Mouse (Mus musculus) intestine, postnatal 0 days (tissue): Measurements from ENCODE around the gene St5. TPM values are rescaled to one million over a fixed set of nuclear protein-coding genes. Genes with fewer than 3 reads are reported as not detected.
A peak's percentile ranks its signal among the peaks of the same experiment; 100 is the strongest.

Source experiments
- ATAC-seq: fragments of 200-750 bp; cut with Nextera tagmentation; 2 replicates; pipeline ENCODE4 v1.8.0; 2017; ENCODE audit warnings: mild to moderate bottlenecking, moderate TSS enrichment, moderate library complexity
- H3K27ac ChIP-seq: fragments of 300-500 bp; sonication (generic); 2 replicates; pipeline ENCODE4 v1.5.1; 2014; ENCODE audit warnings: mild to moderate bottlenecking, low read depth, low read length, moderate library complexity
- H3K27me3 ChIP-seq: fragments of 300-500 bp; sonication (generic); replicated peaks from 2 replicates; pipeline ENCODE4 v1.6.1; 2014; ENCODE audit warnings: low read length, mixed read lengths; ENCODE audit not compliant: control insufficient read depth, insufficient read depth
- H3K36me3 ChIP-seq: fragments of 300-500 bp; sonication (generic); 2 replicates; pipeline ENCODE4 v1.6.1; 2014; ENCODE audit warnings: mild to moderate bottlenecking, moderate library complexity; ENCODE audit not compliant: control insufficient read depth, insufficient read depth
- H3K4me1 ChIP-seq: fragments of 300-500 bp; sonication (generic); replicated peaks from 2 replicates; pipeline ENCODE4 v1.6.1; 2014; ENCODE audit warnings: antibody characterized with exemption, low read length, mixed read lengths; ENCODE audit not compliant: control insufficient read depth, insufficient read depth
- H3K4me2 ChIP-seq: fragments of 300-500 bp; sonication (generic); replicated peaks from 2 replicates; pipeline ENCODE4 v1.6.1; 2014; ENCODE audit warnings: low read depth, mild to moderate bottlenecking, moderate library complexity
- H3K4me3 ChIP-seq: fragments of 300-500 bp; sonication (generic); 2 replicates; pipeline ENCODE4 v1.5.1; 2014; ENCODE audit warnings: low read depth, low read length
- H3K9ac ChIP-seq: fragments of 300-500 bp; sonication (generic); 2 replicates; pipeline ENCODE4 v1.6.1; 2014; ENCODE audit warnings: mild to moderate bottlenecking, low read depth, low read length
- H3K9me3 ChIP-seq: fragments of 300-500 bp; sonication (generic); 2 replicates; pipeline ENCODE4 v1.6.1; 2016; ENCODE audit warnings: mixed run types; ENCODE audit not compliant: control insufficient read depth
- CTCF ChIP-seq: sonication (generic); IDR thresholded peaks from 2 replicates; pipeline ENCODE4 v1.5.1; 2016; ENCODE audit warnings: low read depth, mild to moderate bottlenecking, control low read depth, antibody characterized with exemption, moderate library complexity
- WGBS: fragments of 180-500 bp; shearing (Covaris S2); extraction: QIAGEN DNeasy Blood & Tissue Kit; methylation state at CpG from one replicate; pipeline ENCODE4 v1.1.7; 2014; 5-methylcytosine and 5-hydroxymethylcytosine counted together
- polyA plus RNA-seq: library from polyadenylated mRNA; unstranded; fragments of >200 nt; fragmentation: Nextera tagmentation; extraction: Ambion mirVana; gene quantifications from 2 replicates; pipeline ENCODE4 v1.2.1, GENCODE M21; 2015

The St5 gene
- polyA plus RNA-seq, 1 experiment from 2014 or later: 46.7 TPM

- H3K36me3 ChIP-seq: no peaks in the 10 kb centered on the region
- TF ChIP-seq CTCF: no peak
- H3K27ac ChIP-seq: no peak overlapping the region
- no peaks in the 10 kb centered on the region for H3K9me3 ChIP-seq
- H3K4me3 ChIP-seq: no peak overlapping the region
- H3K4me2 ChIP-seq: no peak overlapping the region
- 67% methylated on average over 3 of the region's 3 CpGs for WGBS
- no peak overlapping the region for H3K9ac ChIP-seq
- ATAC-seq: no peak
- H3K4me1 ChIP-seq: peaks cover 14% of the 10 kb centered on the region
- no peaks in the 10 kb centered on the region for H3K27me3 ChIP-seq
Observed at GRCm38 (mm10) chr7:109617838-109618237, 85.6 kb downstream of the St5 start.

GRCm38 (mm10) chr7:109616034-109616979 is 87.1 kb downstream of the St5 start:
- peak overlapping the region; percentile 70 for H3K27ac ChIP-seq
- no peaks in the 10 kb centered on the region for H3K36me3 ChIP-seq
- H3K27me3 ChIP-seq: no peaks in the 10 kb centered on the region
- peak overlapping the region; percentile 46 for H3K4me3 ChIP-seq
- H3K9me3 ChIP-seq: no peaks in the 10 kb centered on the region
- H3K9ac ChIP-seq: peak overlapping the region; percentile 51
- no peak for TF ChIP-seq CTCF
- H3K4me2 ChIP-seq: peak overlapping the region; percentile 76
- peaks cover 14% of the 10 kb centered on the region for H3K4me1 ChIP-seq
- 4% methylated on average over 25 of the region's 25 CpGs for WGBS
- ATAC-seq: peak; percentile 90

- H3K4me1 ChIP-seq: peaks cover 14% of the 10 kb centered on the region
- ATAC-seq: no peak
- H3K4me2 ChIP-seq: peak overlapping the region; percentile 76
- peak overlapping the region; percentile 70 for H3K27ac ChIP-seq
- H3K9me3 ChIP-seq: no peaks in the 10 kb centered on the region
- no peaks in the 10 kb centered on the region for H3K36me3 ChIP-seq
- peak overlapping the region; percentile 46 for H3K4me3 ChIP-seq
- H3K27me3 ChIP-seq: no peaks in the 10 kb centered on the region
- H3K9ac ChIP-seq: peak overlapping the region; percentile 51
- WGBS: 30% methylated on average over 4 of the region's 4 CpGs
- TF ChIP-seq CTCF: no peak
Observed at GRCm38 (mm10) chr7:109615601-109616000, 87.8 kb downstream of the St5 start.

- WGBS: 16% methylated on average over 4 of the region's 4 CpGs
- Histone ChIP-seq H3K36me3 (no peaks in the 10 kb centered on the region), H3K4me2 (peak overlapping the region; percentile 76), H3K4me1 (peaks cover 14% of the 10 kb centered on the region), H3K9me3 (no peaks in the 10 kb centered on the region), H3K4me3 (peak overlapping the region; percentile 46), H3K27ac (peak overlapping the region; percentile 70), H3K9ac (peak overlapping the region; percentile 12; the same call in 1 of the 2 replicates), H3K27me3 (no peaks in the 10 kb centered on the region)
- no peak for ATAC-seq
- TF ChIP-seq CTCF: no peak
Observed at GRCm38 (mm10) chr7:109614939-109615338, 88.5 kb downstream of the St5 start.

- Histone ChIP-seq H3K36me3 (no peaks in the 10 kb centered on the region), H3K9me3 (no peaks in the 10 kb centered on the region), H3K4me1 (peaks cover 14% of the 10 kb centered on the region), H3K27ac (peak overlapping the region; percentile 70), H3K4me2 (peak overlapping the region; percentile 76), H3K4me3 (no peak overlapping the region), H3K27me3 (no peaks in the 10 kb centered on the region), H3K9ac (no peak overlapping the region)
- ATAC-seq: peak; percentile 37; the same call in 1 of the 2 replicates
- 29% methylated on average over 5 of the region's 5 CpGs for WGBS
- TF ChIP-seq CTCF: no peak
Observed at GRCm38 (mm10) chr7:109613531-109614021, 89.8 kb downstream of the St5 start.

- peaks cover 14% of the 10 kb centered on the region for H3K4me1 ChIP-seq
- no peaks in the 10 kb centered on the region for H3K9me3 ChIP-seq
- H3K9ac ChIP-seq: no peak overlapping the region
- WGBS: 76% methylated on average over 3 of the region's 3 CpGs
- H3K27ac ChIP-seq: peak overlapping the region; percentile 42
- no peak overlapping the region for H3K4me3 ChIP-seq
- ATAC-seq: no peak
- no peak for TF ChIP-seq CTCF
- H3K4me2 ChIP-seq: no peak overlapping the region
- H3K27me3 ChIP-seq: no peaks in the 10 kb centered on the region
- H3K36me3 ChIP-seq: no peaks in the 10 kb centered on the region
Observed at GRCm38 (mm10) chr7:109613051-109613450, 90.4 kb downstream of the St5 start.
